Mouse (Mus musculus) midbrain, embryonic 14.5 days (tissue): Measurements from ENCODE around the gene Arl15. TPM values are rescaled to one million over a fixed set of nuclear protein-coding genes. Genes with fewer than 3 reads are reported as not detected.
"Not testable (repeated sequence)": the region's sequence is repeated elsewhere in the genome, so short reads cannot be mapped to it uniquely, and the experiment has no call there.

ENCODE experiments used
- ATAC-seq: fragments of 200-750 bp; cut with Nextera tagmentation; 2 replicates; pipeline ENCODE4 v1.8.0; 2017; ENCODE audit warnings: moderate number of reproducible peaks, moderate library complexity; ENCODE audit not compliant: low FRiP score, low TSS enrichment
- DNase-seq: peaks from one replicate; pipeline ENCODE4 v3.0.0-alpha.2; 2015
- H3K27ac ChIP-seq: fragments of 300-500 bp; sonication (generic); replicated peaks from 2 replicates; pipeline ENCODE4 v1.5.1; 2014; ENCODE audit warnings: mild to moderate bottlenecking, low read depth, low read length, moderate library complexity
- H3K27me3 ChIP-seq: fragments of 300-500 bp; sonication (generic); 2 replicates; pipeline ENCODE4 v1.6.1; 2014; ENCODE audit warnings: low read length, control low read depth, mixed read lengths; ENCODE audit not compliant: control insufficient read depth, insufficient read depth
- H3K36me3 ChIP-seq: fragments of 300-500 bp; sonication (generic); 2 replicates; pipeline ENCODE4 v1.6.1; 2014; ENCODE audit warnings: low read length, control low read depth; ENCODE audit not compliant: control insufficient read depth, insufficient read depth
- H3K4me1 ChIP-seq: fragments of 300-500 bp; sonication (generic); 2 replicates; pipeline ENCODE4 v1.6.1; 2014; ENCODE audit warnings: mild to moderate bottlenecking, antibody characterized with exemption, low read length, control low read depth; ENCODE audit not compliant: control insufficient read depth, insufficient read depth
- H3K4me2 ChIP-seq: fragments of 300-500 bp; sonication (generic); 2 replicates; pipeline ENCODE4 v1.6.1; 2014; ENCODE audit warnings: mild to moderate bottlenecking, low read length, moderate library complexity
- H3K4me3 ChIP-seq: fragments of 300-500 bp; sonication (generic); replicated peaks from 2 replicates; pipeline ENCODE4 v1.5.1; 2014; ENCODE audit warnings: low read depth, low read length
- H3K9ac ChIP-seq: fragments of 300-500 bp; sonication (generic); replicated peaks from 2 replicates; pipeline ENCODE4 v1.6.1; 2014; ENCODE audit warnings: mild to moderate bottlenecking, low read length, moderate library complexity
- H3K9me3 ChIP-seq: fragments of 300-500 bp; sonication (generic); 2 replicates; pipeline ENCODE4 v1.6.1; 2016; ENCODE audit warnings: low read length, control low read depth, mixed read lengths; ENCODE audit not compliant: control insufficient read depth
- WGBS: fragments of 180-500 bp; shearing (Covaris S2); extraction: QIAGEN DNeasy Blood & Tissue Kit; methylation state at CpG from one replicate; pipeline ENCODE4 v1.1.7; 2014; 5-methylcytosine and 5-hydroxymethylcytosine counted together
- polyA plus RNA-seq: library from polyadenylated mRNA; unstranded; fragments of >200 nt; fragmentation: Nextera tagmentation; extraction: Ambion mirVana; gene quantifications from 2 replicates; pipeline ENCODE4 v1.2.1, GENCODE M21; 2014

Arl15 gene
- polyA plus RNA-seq, 1 experiment from 2014 or later = 24.5 TPM

- Histone ChIP-seq H3K27me3 (no peaks in the 10 kb centered on the region), H3K4me3 (no peak overlapping the region), H3K36me3 (no peaks in the 10 kb centered on the region), H3K9me3 (no peaks in the 10 kb centered on the region), H3K4me2 (no peak overlapping the region), H3K4me1 (no peaks in the 10 kb centered on the region), H3K27ac (no peak overlapping the region), H3K9ac (no peak overlapping the region)
- no peak for DNase-seq
- ATAC-seq = no peak
- WGBS = 97% methylated on average over 3 of the region's 3 CpGs
Measured at GRCm38 (mm10) chr13:113769829-113770228, 24.5 kb upstream of the Arl15 start.

- Histone ChIP-seq H3K27me3 (no peaks in the 10 kb centered on the region), H3K9ac (no peak overlapping the region), H3K9me3 (no peaks in the 10 kb centered on the region), H3K27ac (no peak overlapping the region), H3K36me3 (no peaks in the 10 kb centered on the region), H3K4me3 (no peak overlapping the region), H3K4me1 (no peaks in the 10 kb centered on the region), H3K4me2 (no peak overlapping the region)
- 95% methylated on average over 5 of the region's 5 CpGs for WGBS
- ATAC-seq (no peak), DNase-seq (no peak)
Measured at GRCm38 (mm10) chr13:113770340-113770739, 24.0 kb upstream of the Arl15 start.

- Histone ChIP-seq H3K4me2 (no peak overlapping the region), H3K9ac (no peak overlapping the region), H3K36me3 (no peaks in the 10 kb centered on the region), H3K27ac (no peak overlapping the region), H3K9me3 (no peaks in the 10 kb centered on the region), H3K4me3 (no peak overlapping the region), H3K27me3 (no peaks in the 10 kb centered on the region), H3K4me1 (no peaks in the 10 kb centered on the region)
- 10% methylated on average over 1 of the region's 1 CpGs for WGBS
- ATAC-seq (no peak), DNase-seq (peak; percentile 49)
Measured at GRCm38 (mm10) chr13:113771340-113771739, 23.0 kb upstream of the Arl15 start.

GRCm38 (mm10) chr13:113774799-113775198 is 19.5 kb upstream of the Arl15 start:
- no peaks in the 10 kb centered on the region for H3K4me1 ChIP-seq
- 95% methylated on average over 8 of the region's 8 CpGs for WGBS
- H3K27me3 ChIP-seq = no peaks in the 10 kb centered on the region
- ATAC-seq (no peak), DNase-seq (no peak)
- H3K4me2 ChIP-seq = no peak overlapping the region
- H3K9me3 ChIP-seq = no peaks in the 10 kb centered on the region
- H3K4me3 ChIP-seq = no peak overlapping the region
- H3K27ac ChIP-seq = no peak overlapping the region
- H3K36me3 ChIP-seq = no peaks in the 10 kb centered on the region
- H3K9ac ChIP-seq = no peak overlapping the region

GRCm38 (mm10) chr13:113775244-113776140 is 18.8 kb upstream of the Arl15 start:
- DNase-seq = no peak
- Histone ChIP-seq H3K9me3 (no peaks in the 10 kb centered on the region), H3K4me2 (no peak overlapping the region)

GRCm38 (mm10) chr13:113785803-113786202 is 8.5 kb upstream of the Arl15 start:
- Histone ChIP-seq H3K9me3 (no peaks in the 10 kb centered on the region), H3K36me3 (no peaks in the 10 kb centered on the region), H3K4me3 (no peak overlapping the region), H3K27me3 (no peaks in the 10 kb centered on the region), H3K4me2 (no peak overlapping the region), H3K4me1 (no peaks in the 10 kb centered on the region), H3K27ac (no peak overlapping the region), H3K9ac (no peak overlapping the region)
- WGBS = 70% methylated on average over 5 of the region's 5 CpGs
- ATAC-seq (no peak), DNase-seq (no peak)

More at GRCm38 (mm10) chr13:113775244-113776140, 18.8 kb upstream of the Arl15 start:
- Histone ChIP-seq H3K36me3 (no peaks in the 10 kb centered on the region), H3K4me1 (no peaks in the 10 kb centered on the region), H3K27me3 (no peaks in the 10 kb centered on the region), H3K4me3 (no peak overlapping the region), H3K27ac (no peak overlapping the region), H3K9ac (no peak overlapping the region)
- ATAC-seq = no peak
- WGBS = 86% methylated on average over 10 of the region's 10 CpGs

GRCm38 (mm10) chr13:113787136-113787535 is 7.2 kb upstream of the Arl15 start:
- 80% methylated on average over 8 of the region's 8 CpGs for WGBS
- no peak for DNase-seq
- H3K27me3 ChIP-seq = no peaks in the 10 kb centered on the region
- H3K9ac ChIP-seq = no peak overlapping the region
- H3K4me1 ChIP-seq = no peaks in the 10 kb centered on the region
- no peaks in the 10 kb centered on the region for H3K9me3 ChIP-seq
- no peak overlapping the region for H3K4me2 ChIP-seq
- H3K36me3 ChIP-seq = no peaks in the 10 kb centered on the region
- ATAC-seq = no peak
- no peak overlapping the region for H3K4me3 ChIP-seq
- H3K27ac ChIP-seq = no peak overlapping the region

GRCm38 (mm10) chr13:113790016-113790415 is 4.3 kb upstream of the Arl15 start:
- H3K36me3 ChIP-seq, ATAC-seq, H3K9me3 ChIP-seq, H3K4me3 ChIP-seq, H3K4me2 ChIP-seq, H3K4me1 ChIP-seq, DNase-seq, H3K9ac ChIP-seq, H3K27me3 ChIP-seq, H3K27ac ChIP-seq: not testable (repeated sequence)
- WGBS = 92% methylated on average over 1 of the region's 3 CpGs

- DNase-seq (no peak), ATAC-seq (no peak)
- Histone ChIP-seq H3K4me2 (peak overlapping the region; percentile 76), H3K4me3 (peak overlapping the region; percentile 78), H3K36me3 (no peaks in the 10 kb centered on the region), H3K27me3 (no peaks in the 10 kb centered on the region), H3K9me3 (no peaks in the 10 kb centered on the region), H3K4me1 (peaks cover 6% of the 10 kb centered on the region), H3K9ac (peak overlapping the region; percentile 69), H3K27ac (peak overlapping the region; percentile 81)
- 71% methylated on average over 9 of the region's 9 CpGs for WGBS
Measured at GRCm38 (mm10) chr13:113793637-113794036, 668 bp upstream of the Arl15 start.
